Mouse (Mus musculus) hindbrain, embryonic 12.5 days (tissue): ENCODE measurements around the gene Cenpp. TPM values are rescaled to one million over a fixed set of nuclear protein-coding genes. Genes with fewer than 3 reads are reported as not detected.

Source experiments
- ATAC-seq: fragments of 200-750 bp; cut with Nextera tagmentation; 2 replicates; pipeline ENCODE4 v1.8.0; 2017; ENCODE audit warnings: moderate TSS enrichment; ENCODE audit not compliant: low FRiP score
- H3K27ac ChIP-seq: fragments of 300-500 bp; sonication (generic); 2 replicates; pipeline ENCODE4 v1.5.1; 2016; ENCODE audit warnings: mild to moderate bottlenecking
- H3K27me3 ChIP-seq: fragments of 300-500 bp; sonication (generic); 2 replicates; pipeline ENCODE4 v1.6.1; 2016; ENCODE audit warnings: mild to moderate bottlenecking
- H3K36me3 ChIP-seq: fragments of 300-500 bp; sonication (generic); 2 replicates; pipeline ENCODE4 v1.6.1; 2016; ENCODE audit warnings: mild to moderate bottlenecking
- H3K4me1 ChIP-seq: fragments of 300-500 bp; sonication (generic); 2 replicates; pipeline ENCODE4 v1.6.1; 2016
- H3K4me2 ChIP-seq: fragments of 300-500 bp; sonication (generic); replicated peaks from 2 replicates; pipeline ENCODE4 v1.6.1; 2016; ENCODE audit warnings: mild to moderate bottlenecking
- H3K4me3 ChIP-seq: fragments of 300-500 bp; sonication (generic); 2 replicates; pipeline ENCODE4 v1.5.1; 2016; ENCODE audit warnings: mild to moderate bottlenecking
- H3K9ac ChIP-seq: fragments of 300-500 bp; sonication (generic); 2 replicates; pipeline ENCODE4 v1.6.1; 2016; ENCODE audit warnings: mild to moderate bottlenecking, moderate library complexity
- H3K9me3 ChIP-seq: fragments of 300-500 bp; sonication (generic); replicated peaks from 2 replicates; pipeline ENCODE4 v1.6.1; 2016; ENCODE audit warnings: mild to moderate bottlenecking
- WGBS: fragments of 180-500 bp; shearing (Covaris S2); methylation state at CpG from one replicate; pipeline ENCODE4 v1.1.7; 2016; 5-methylcytosine and 5-hydroxymethylcytosine counted together
- polyA plus RNA-seq: library from polyadenylated mRNA; unstranded; fragments of >200 nt; fragmentation: Nextera tagmentation; extraction: Ambion mirVana; gene quantifications from 2 replicates; pipeline ENCODE4 v1.2.1, GENCODE M21; 2016

The Cenpp gene
- polyA plus RNA-seq, 1 experiment from 2014 or later, result 20.6 TPM

DNA sequence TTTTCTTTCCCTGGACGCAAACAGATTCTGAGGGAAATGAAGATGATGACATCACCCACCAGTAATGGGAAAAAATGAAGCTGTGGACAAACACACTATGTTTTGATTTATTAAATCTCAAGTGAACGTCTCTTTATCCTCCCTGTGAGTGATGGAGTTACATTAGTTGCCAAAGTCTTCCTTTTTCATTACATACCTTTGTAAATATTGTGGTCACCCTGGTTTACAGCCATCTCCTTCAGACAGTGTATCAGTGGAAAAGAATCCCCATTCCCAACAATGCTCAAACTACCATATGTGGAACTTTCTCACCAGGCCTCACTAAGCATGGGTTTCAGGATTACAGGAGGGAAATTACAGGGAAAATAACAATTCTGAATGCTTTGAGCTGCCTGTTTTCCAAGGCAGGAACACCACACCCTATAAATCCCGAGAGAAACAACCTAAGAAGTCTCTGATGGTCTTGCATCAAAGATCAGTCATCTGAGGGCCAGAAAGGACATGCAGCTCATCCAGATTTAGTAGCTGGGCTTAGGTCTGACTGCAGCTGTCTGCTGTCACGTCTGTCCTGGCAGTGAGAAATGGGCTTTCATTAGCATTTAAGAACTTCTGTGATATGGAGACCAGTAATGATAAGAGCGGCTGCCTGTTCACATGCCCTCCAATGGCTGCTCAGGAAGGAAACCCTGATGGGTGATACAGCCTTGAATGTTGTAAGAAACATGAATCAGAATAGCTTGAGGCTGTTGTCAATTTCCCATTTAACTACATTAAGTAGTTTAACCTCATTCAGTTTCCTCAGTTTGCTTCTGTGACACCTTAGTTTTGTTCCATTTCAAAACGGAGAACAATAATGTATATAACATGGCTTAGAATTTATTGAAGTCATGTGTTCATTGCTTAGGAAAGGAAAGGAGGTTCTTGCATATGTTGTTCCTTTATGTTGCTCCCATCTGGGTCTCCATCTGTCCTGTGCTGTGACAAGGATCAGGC is 159.9 kb downstream of the Cenpp start, which contains the start of gene Tes3-ps:
Gene Tes3-ps (plus strand): TSS at position 943 of the 993 bp plus-strand sequence.
- Histone ChIP-seq H3K9me3 (no peaks in the 10 kb centered on the region), H3K4me3 (no peak within 1 kb of the TSS), H3K27ac (no peak within 1 kb of the TSS), H3K4me1 (no peaks in the 10 kb centered on the region), H3K27me3 (no peaks in the 10 kb centered on the region), H3K9ac (no peak within 1 kb of the TSS), H3K4me2 (no peak within 1 kb of the TSS), H3K36me3 (no peaks in the 10 kb centered on the region)
- 84% methylated on average over 6 of the region's 6 CpGs for WGBS
- ATAC-seq, result no peak

DNA sequence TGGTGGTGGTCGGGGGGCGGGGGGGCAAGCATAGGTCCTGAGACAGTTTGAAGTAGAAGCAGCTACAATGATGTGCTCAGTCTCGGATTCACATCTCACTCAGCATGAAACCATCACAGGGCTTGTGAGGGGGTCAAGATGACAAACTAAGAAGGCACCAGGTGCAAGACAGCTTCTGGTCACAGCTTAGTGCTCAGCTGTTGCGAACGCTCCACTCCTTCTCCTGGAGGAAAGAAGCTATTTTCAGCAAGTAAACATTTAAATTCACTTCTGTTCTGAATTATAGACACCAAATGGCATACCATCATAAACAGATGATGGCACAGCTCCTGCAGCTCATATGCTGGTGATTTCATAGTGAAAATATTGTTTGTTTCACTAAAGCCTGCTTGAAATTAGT is 167.2 kb downstream of the Cenpp start:
- Histone ChIP-seq H3K9ac (no peak overlapping the region), H3K4me1 (no peaks in the 10 kb centered on the region), H3K27ac (no peak overlapping the region), H3K4me2 (no peak overlapping the region), H3K27me3 (no peaks in the 10 kb centered on the region), H3K9me3 (no peaks in the 10 kb centered on the region), H3K36me3 (no peaks in the 10 kb centered on the region), H3K4me3 (no peak overlapping the region)
- no peak for ATAC-seq
- WGBS, result 83% methylated on average over 5 of the region's 5 CpGs

GRCm38 (mm10) chr13:49480551-49480950 is 172.0 kb downstream of the Cenpp start:
- H3K4me2 ChIP-seq, result no peak overlapping the region
- H3K9ac ChIP-seq, result no peak overlapping the region
- H3K4me1 ChIP-seq, result no peaks in the 10 kb centered on the region
- WGBS, result 67% methylated on average over 5 of the region's 5 CpGs
- no peak overlapping the region for H3K27ac ChIP-seq
- H3K36me3 ChIP-seq, result no peaks in the 10 kb centered on the region
- no peaks in the 10 kb centered on the region for H3K9me3 ChIP-seq
- no peak for ATAC-seq
- H3K4me3 ChIP-seq, result no peak overlapping the region
- no peaks in the 10 kb centered on the region for H3K27me3 ChIP-seq

- WGBS, result 70% methylated on average over 2 of the region's 2 CpGs
- Histone ChIP-seq H3K27ac (no peak overlapping the region), H3K27me3 (no peaks in the 10 kb centered on the region), H3K4me2 (no peak overlapping the region), H3K36me3 (no peaks in the 10 kb centered on the region), H3K9me3 (no peaks in the 10 kb centered on the region), H3K4me3 (no peak overlapping the region), H3K9ac (no peak overlapping the region), H3K4me1 (no peaks in the 10 kb centered on the region)
- no peak for ATAC-seq
Observed at GRCm38 (mm10) chr13:49480057-49480456, 172.5 kb downstream of the Cenpp start.

DNA sequence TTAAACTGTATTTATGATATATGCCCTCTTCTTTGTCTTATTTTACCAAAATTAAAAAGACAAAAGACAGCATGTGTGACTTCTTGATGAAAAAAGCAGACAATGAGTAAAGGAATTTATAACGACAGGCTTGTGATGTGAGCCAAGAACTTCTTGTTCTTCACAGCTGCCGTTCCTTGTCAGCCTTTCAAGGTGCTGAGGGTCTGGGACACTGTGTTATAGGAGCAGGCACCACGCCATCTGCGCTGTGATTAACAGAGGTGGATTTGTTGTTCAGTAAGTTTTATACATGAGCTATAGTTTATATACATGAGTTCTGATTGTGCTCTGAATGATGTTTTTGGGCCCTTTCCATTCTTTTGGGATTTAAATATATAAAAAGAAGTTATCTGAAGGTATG is 173.2 kb downstream of the Cenpp start:
- no peak overlapping the region for H3K27ac ChIP-seq
- no peak for ATAC-seq
- H3K4me1 ChIP-seq, result no peaks in the 10 kb centered on the region
- H3K9me3 ChIP-seq, result no peaks in the 10 kb centered on the region
- H3K4me3 ChIP-seq, result no peak overlapping the region
- 90% methylated on average over 4 of the region's 4 CpGs for WGBS
- no peak overlapping the region for H3K4me2 ChIP-seq
- H3K27me3 ChIP-seq, result no peaks in the 10 kb centered on the region
- no peak overlapping the region for H3K9ac ChIP-seq
- H3K36me3 ChIP-seq, result no peaks in the 10 kb centered on the region

DNA sequence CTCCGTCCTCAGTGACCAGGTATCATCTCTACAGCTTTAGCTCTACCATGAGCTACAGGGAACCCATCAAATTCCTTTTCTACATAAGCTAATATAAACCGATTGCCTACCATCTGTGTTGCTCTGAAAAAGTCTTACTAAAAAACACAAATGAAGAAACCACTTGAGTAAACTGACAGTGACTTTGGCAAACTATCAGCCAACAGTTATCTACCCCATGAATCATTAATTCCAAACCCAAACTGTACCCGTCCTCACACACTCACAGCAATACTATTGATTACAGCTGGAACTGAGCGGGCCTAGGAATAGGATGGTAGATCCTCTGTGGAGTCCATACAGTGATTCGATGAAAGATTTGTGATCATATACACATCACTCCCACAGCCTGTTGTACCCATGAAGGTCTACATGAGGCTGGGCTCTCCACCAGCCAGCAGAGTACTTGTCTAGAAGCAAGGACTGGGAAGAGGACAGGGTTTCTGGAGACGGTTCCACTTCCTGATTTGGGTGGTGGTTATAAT is 173.7 kb downstream of the Cenpp start:
- Histone ChIP-seq H3K36me3 (no peaks in the 10 kb centered on the region), H3K27me3 (no peaks in the 10 kb centered on the region), H3K4me3 (no peak overlapping the region), H3K9me3 (no peaks in the 10 kb centered on the region), H3K27ac (no peak overlapping the region), H3K4me1 (no peaks in the 10 kb centered on the region), H3K4me2 (no peak overlapping the region), H3K9ac (no peak overlapping the region)
- 91% methylated on average over 6 of the region's 6 CpGs for WGBS
- no peak for ATAC-seq

- Histone ChIP-seq H3K4me2 (no peak overlapping the region), H3K4me3 (no peak overlapping the region), H3K27ac (no peak overlapping the region), H3K36me3 (no peaks in the 10 kb centered on the region), H3K9ac (no peak overlapping the region), H3K27me3 (no peaks in the 10 kb centered on the region), H3K9me3 (no peaks in the 10 kb centered on the region), H3K4me1 (no peaks in the 10 kb centered on the region)
- ATAC-seq, result no peak
- 86% methylated on average over 3 of the region's 3 CpGs for WGBS
Observed at GRCm38 (mm10) chr13:49477887-49478286, 174.7 kb downstream of the Cenpp start.

- 96% methylated on average over 6 of the region's 6 CpGs for WGBS
- Histone ChIP-seq H3K4me3 (no peak overlapping the region), H3K27me3 (no peaks in the 10 kb centered on the region), H3K27ac (no peak overlapping the region), H3K4me1 (peaks cover under 1% of the 10 kb centered on the region; the same call in 1 of the 2 replicates), H3K36me3 (no peaks in the 10 kb centered on the region), H3K4me2 (no peak overlapping the region), H3K9ac (no peak overlapping the region), H3K9me3 (no peaks in the 10 kb centered on the region)
- ATAC-seq, result no peak
Observed at GRCm38 (mm10) chr13:49472676-49473005, 179.9 kb downstream of the Cenpp start.

DNA sequence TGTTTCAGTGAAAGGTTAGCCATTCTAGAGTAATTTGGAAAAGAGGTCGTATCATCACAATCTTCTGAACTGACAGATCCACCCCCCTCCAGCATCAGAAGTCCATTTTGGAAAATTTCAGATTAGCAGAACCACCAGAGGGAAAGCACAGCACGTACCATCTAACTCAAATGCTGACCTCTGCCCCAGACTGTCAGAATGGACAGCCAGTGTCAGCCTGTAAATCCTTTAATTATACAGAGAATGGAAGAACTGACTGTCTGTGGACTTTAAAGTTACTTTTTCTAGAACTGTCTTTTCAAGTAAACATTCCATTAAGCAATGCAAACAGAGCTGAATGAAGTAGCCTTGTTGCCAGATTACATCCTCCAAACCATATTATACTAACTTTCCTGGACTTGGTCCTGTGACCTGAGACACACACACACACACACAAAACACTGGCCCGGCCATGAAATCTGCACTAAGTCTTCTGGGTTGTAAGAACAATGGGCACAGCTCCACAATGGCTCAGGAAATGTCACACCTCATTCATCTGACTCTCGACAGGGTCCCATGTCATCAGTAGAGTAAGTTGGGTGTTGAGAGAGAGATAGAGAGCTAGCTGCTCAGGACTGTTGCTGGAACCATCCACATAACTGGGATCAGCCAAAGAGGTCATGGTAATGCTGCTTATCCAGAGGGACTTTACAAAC is 180.5 kb downstream of the Cenpp start:
- H3K4me1 ChIP-seq, result peaks cover 3% of the 10 kb centered on the region; the same call in 1 of the 2 replicates
- H3K27ac ChIP-seq, result no peak overlapping the region
- no peak overlapping the region for H3K4me3 ChIP-seq
- no peaks in the 10 kb centered on the region for H3K9me3 ChIP-seq
- no peak overlapping the region for H3K9ac ChIP-seq
- H3K4me2 ChIP-seq, result no peak overlapping the region
- H3K27me3 ChIP-seq, result no peaks in the 10 kb centered on the region
- WGBS, result 61% methylated on average over 4 of the region's 4 CpGs
- no peak for ATAC-seq
- H3K36me3 ChIP-seq, result no peaks in the 10 kb centered on the region

GRCm38 (mm10) chr13:49470806-49471205 is 181.8 kb downstream of the Cenpp start:
- H3K27me3 ChIP-seq, result no peaks in the 10 kb centered on the region
- no peak overlapping the region for H3K27ac ChIP-seq
- 0 out of 2 replicates have a peak, but pooled peaks cover under 1% of the 10 kb centered on the region for H3K36me3 ChIP-seq
- H3K9me3 ChIP-seq, result no peaks in the 10 kb centered on the region
- no peak overlapping the region for H3K9ac ChIP-seq
- peaks cover 3% of the 10 kb centered on the region; the same call in 1 of the 2 replicates for H3K4me1 ChIP-seq
- no peak overlapping the region for H3K4me3 ChIP-seq
- no peak overlapping the region for H3K4me2 ChIP-seq
- ATAC-seq, result no peak
- 85% methylated on average over 4 of the region's 4 CpGs for WGBS

DNA sequence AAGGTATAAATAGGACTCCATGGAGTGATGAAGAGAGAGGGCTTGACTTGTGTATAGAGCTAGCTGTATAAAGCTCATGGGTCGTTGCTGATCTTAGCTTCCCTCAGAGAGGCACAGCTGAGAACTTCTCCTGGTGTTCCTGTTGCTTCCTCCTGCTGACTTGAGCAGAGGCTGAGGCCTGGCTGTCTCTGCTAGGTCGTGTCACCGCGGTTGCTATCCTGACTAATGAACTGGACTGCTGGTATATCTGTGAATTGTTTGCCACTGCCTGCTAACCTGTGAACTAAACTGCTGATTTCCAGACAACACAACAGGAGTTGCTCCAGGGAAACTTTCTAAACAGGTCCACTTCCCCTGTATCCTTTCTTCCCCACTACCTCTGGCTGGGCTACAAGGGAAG is 182.3 kb downstream of the Cenpp start:
- H3K36me3 ChIP-seq, result peaks cover 5% of the 10 kb centered on the region
- peaks cover 3% of the 10 kb centered on the region; the same call in 1 of the 2 replicates for H3K4me1 ChIP-seq
- no peak overlapping the region for H3K27ac ChIP-seq
- ATAC-seq, result no peak
- H3K4me2 ChIP-seq, result no peak overlapping the region
- no peaks in the 10 kb centered on the region for H3K9me3 ChIP-seq
- H3K27me3 ChIP-seq, result no peaks in the 10 kb centered on the region
- H3K4me3 ChIP-seq, result no peak overlapping the region
- WGBS, result 86% methylated on average over 4 of the region's 4 CpGs
- no peak overlapping the region for H3K9ac ChIP-seq

- H3K27ac ChIP-seq, result no peak overlapping the region
- no peak overlapping the region for H3K4me3 ChIP-seq
- peaks cover 3% of the 10 kb centered on the region; the same call in 1 of the 2 replicates for H3K4me1 ChIP-seq
- H3K27me3 ChIP-seq, result no peaks in the 10 kb centered on the region
- 93% methylated on average over 5 of the region's 5 CpGs for WGBS
- H3K4me2 ChIP-seq, result no peak overlapping the region
- H3K9ac ChIP-seq, result no peak overlapping the region
- ATAC-seq, result no peak
- H3K9me3 ChIP-seq, result no peaks in the 10 kb centered on the region
- H3K36me3 ChIP-seq, result peaks cover 16% of the 10 kb centered on the region
Observed at GRCm38 (mm10) chr13:49469002-49469401, 183.6 kb downstream of the Cenpp start.
